Mouse (Mus musculus) MEL (cell line): Measurements from ENCODE around the gene Treh. TPM values are rescaled to one million over a fixed set of nuclear protein-coding genes. Genes with fewer than 3 reads are reported as not detected.

ENCODE experiments used
- DNase-seq: peaks from one replicate; pipeline ENCODE4 v3.0.0; 2011; ENCODE audit warnings: low read depth, low spot score
- H3K27ac ChIP-seq: 2 replicates; pipeline ENCODE4 v1.5.1; 2012; ENCODE audit warnings: low read depth, mild to moderate bottlenecking, control low read depth, low read length, moderate library complexity; ENCODE audit not compliant: control insufficient read depth
- H3K27me3 ChIP-seq, 2 experiments: fragments of 150-350 bp in 1 of 2; sonication (generic) in 1 of 2; 2 replicates each; pipeline ENCODE4 v1.6.1; 2012; ENCODE audit warnings: low read length in 2 of 2, mild to moderate bottlenecking in 2 of 2, improper control_type of control experiment in 1 of 2, moderate library complexity in 1 of 2; ENCODE audit not compliant: insufficient read depth in 2 of 2, control insufficient read depth in 1 of 2
- H3K36me3 ChIP-seq, 2 experiments: 2 replicates each; pipeline ENCODE4 v1.6.1; 2012 to 2014; ENCODE audit warnings: low read length in 2 of 2, improper control_type of control experiment in 1 of 2, inconsistent platforms in 1 of 2, mild to moderate bottlenecking in 1 of 2; ENCODE audit not compliant: insufficient read depth in 2 of 2, control insufficient read depth in 1 of 2
- H3K4me1 ChIP-seq, 2 experiments: fragments of 150-350 bp in 1 of 2; sonication (generic) in 1 of 2; 2 replicates each; pipeline ENCODE4 v1.6.1; 2012; ENCODE audit warnings: low read length in 2 of 2, improper control_type of control experiment in 1 of 2, mild to moderate bottlenecking in 1 of 2; ENCODE audit not compliant: insufficient read depth in 2 of 2, control insufficient read depth in 1 of 2
- H3K4me3 ChIP-seq, 2 experiments: fragments of 150-350 bp in 1 of 2; sonication (generic) in 1 of 2; 2 replicates each; pipeline ENCODE4 v1.5.1; 2012; ENCODE audit warnings: low read depth in 2 of 2, low read length in 2 of 2, mild to moderate bottlenecking in 2 of 2, moderate library complexity in 2 of 2, control low read depth in 1 of 2, improper control_type of control experiment in 1 of 2; ENCODE audit not compliant: control insufficient read depth in 1 of 2, insufficient read depth in 1 of 2
- H3K79me2 ChIP-seq: 2 replicates; pipeline ENCODE4 v1.6.1; 2012; ENCODE audit warnings: mild to moderate bottlenecking, low read length, moderate library complexity; ENCODE audit not compliant: control insufficient read depth, poor library complexity, insufficient read depth
- H3K9ac ChIP-seq: 2 replicates; pipeline ENCODE4 v1.6.1; 2012; ENCODE audit warnings: low read depth, mild to moderate bottlenecking, control low read depth, low read length, moderate library complexity; ENCODE audit not compliant: control insufficient read depth, poor library complexity, severe bottlenecking
- H3K9me3 ChIP-seq: fragments of 150-350 bp; sonication (generic); replicated peaks from 2 replicates; pipeline ENCODE4 v1.6.1; 2012; ENCODE audit warnings: mild to moderate bottlenecking, low read length, improper control_type of control experiment, moderate library complexity; ENCODE audit not compliant: insufficient read depth
- BHLHE40 ChIP-seq: IDR thresholded peaks from 2 replicates; pipeline ENCODE4 v1.6.1; 2012; ENCODE audit warnings: low read depth, mild to moderate bottlenecking, inconsistent platforms, low read length, improper control_type of control experiment, borderline replicate concordance
- CHD1 ChIP-seq: IDR thresholded peaks from 2 replicates; pipeline ENCODE4 v1.6.1; 2012; ENCODE audit warnings: low read depth, mild to moderate bottlenecking, inconsistent platforms, low read length, improper control_type of control experiment
- CHD2 ChIP-seq: IDR thresholded peaks from 2 replicates; pipeline ENCODE4 v1.6.1; 2011; ENCODE audit warnings: low read length, improper control_type of control experiment
- CTCF ChIP-seq, 3 experiments: IDR thresholded peaks in 2 of 3; conservative IDR thresholded peaks in 1 of 3; 2 replicates each; pipeline ENCODE4 v1.5.1; 2011 to 2012; ENCODE audit warnings: low read length in 3 of 3, low read depth in 2 of 3, mild to moderate bottlenecking in 2 of 3, improper control_type of control experiment in 1 of 3, inconsistent platforms in 1 of 3, mixed read lengths in 1 of 3, moderate library complexity in 1 of 3; ENCODE audit not compliant: control insufficient read depth in 1 of 3, insufficient read depth in 1 of 3, poor library complexity in 1 of 3, severe bottlenecking in 1 of 3
- E2F4 ChIP-seq: IDR thresholded peaks from 2 replicates; pipeline ENCODE4 v1.6.1; 2011; ENCODE audit warnings: low read depth, low read length, improper control_type of control experiment, borderline replicate concordance
- ELF1 ChIP-seq: IDR thresholded peaks from 2 replicates; pipeline ENCODE4 v1.6.1; 2014; ENCODE audit warnings: low read depth, mild to moderate bottlenecking, inconsistent platforms, low read length, improper control_type of control experiment, moderate library complexity
- EP300 ChIP-seq, 2 experiments: IDR thresholded peaks; 2 replicates each; pipeline ENCODE4 v1.6.1; 2011; ENCODE audit warnings: improper control_type of control experiment in 2 of 2, low read length in 2 of 2, low read depth in 1 of 2, mild to moderate bottlenecking in 1 of 2
- GATA1 ChIP-seq: IDR thresholded peaks from 2 replicates; pipeline ENCODE4 v1.6.1; 2011; ENCODE audit warnings: low read depth, low read length, improper control_type of control experiment
- HCFC1 ChIP-seq: IDR thresholded peaks from 2 replicates; pipeline ENCODE4 v1.6.1; 2012; ENCODE audit warnings: low read depth, mild to moderate bottlenecking, inconsistent platforms, low read length, improper control_type of control experiment, moderate library complexity
- JUND ChIP-seq: IDR thresholded peaks from 2 replicates; pipeline ENCODE4 v1.6.1; 2011; ENCODE audit warnings: low read depth, mild to moderate bottlenecking, improper control_type of control experiment, low read length
- KAT2A ChIP-seq: conservative IDR thresholded peaks from 2 replicates; pipeline ENCODE4 v1.6.1; 2012; ENCODE audit warnings: low read depth, low read length, improper control_type of control experiment, inconsistent platforms
- MAFK ChIP-seq: IDR thresholded peaks from 2 replicates; pipeline ENCODE4 v1.6.1; 2011; ENCODE audit warnings: low read depth, mild to moderate bottlenecking, low read length, improper control_type of control experiment, borderline replicate concordance
- MAX ChIP-seq: IDR thresholded peaks from 2 replicates; pipeline ENCODE4 v1.6.1; 2011; ENCODE audit warnings: low read length, improper control_type of control experiment
- MXI1 ChIP-seq: IDR thresholded peaks from 2 replicates; pipeline ENCODE4 v1.6.1; 2011; ENCODE audit warnings: mild to moderate bottlenecking, low read depth, low read length, improper control_type of control experiment
- NELFE ChIP-seq: IDR thresholded peaks from 2 replicates; pipeline ENCODE4 v1.6.1; 2011; ENCODE audit warnings: low read depth, low read length, improper control_type of control experiment
- POLR2A ChIP-seq, 2 experiments: IDR thresholded peaks; 2 replicates each; pipeline ENCODE4 v1.6.1; 2011 to 2012; ENCODE audit warnings: low read length in 2 of 2, mild to moderate bottlenecking in 2 of 2, control low read depth in 1 of 2, improper control_type of control experiment in 1 of 2, low read depth in 1 of 2, moderate library complexity in 1 of 2; ENCODE audit not compliant: control insufficient read depth in 1 of 2, insufficient read depth in 1 of 2, poor library complexity in 1 of 2
- POLR2AphosphoS2 ChIP-seq: IDR thresholded peaks from 2 replicates; pipeline ENCODE4 v1.6.1; 2011; ENCODE audit warnings: low read length, improper control_type of control experiment
- SIN3A ChIP-seq: IDR thresholded peaks from 2 replicates; pipeline ENCODE4 v1.6.1; 2012; ENCODE audit warnings: low read length, improper control_type of control experiment, inconsistent platforms
- SMC3 ChIP-seq: IDR thresholded peaks from 2 replicates; pipeline ENCODE4 v1.6.1; 2011; ENCODE audit warnings: low read depth, low read length, improper control_type of control experiment
- TAL1 ChIP-seq: IDR thresholded peaks from 2 replicates; pipeline ENCODE4 v1.6.1; 2012; ENCODE audit warnings: mild to moderate bottlenecking, inconsistent platforms, low read length, moderate library complexity, mixed read lengths
- TBP ChIP-seq: IDR thresholded peaks from 2 replicates; pipeline ENCODE4 v1.8.0; 2011; ENCODE audit warnings: low read depth, low read length, improper control_type of control experiment
- TCF12 ChIP-seq: IDR thresholded peaks from 2 replicates; pipeline ENCODE4 v1.6.1; 2014; ENCODE audit warnings: low read depth, mild to moderate bottlenecking, inconsistent platforms, low read length, improper control_type of control experiment, moderate library complexity
- ZC3H11A ChIP-seq: IDR thresholded peaks from 2 replicates; pipeline ENCODE4 v1.6.1; 2012; ENCODE audit warnings: low read depth, mild to moderate bottlenecking, inconsistent platforms, low read length, improper control_type of control experiment
- ZKSCAN1 ChIP-seq: IDR thresholded peaks from 2 replicates; pipeline ENCODE4 v1.6.1; 2012; ENCODE audit warnings: low read depth, mild to moderate bottlenecking, inconsistent platforms, low read length, improper control_type of control experiment, moderate library complexity
- ZMIZ1 ChIP-seq: IDR thresholded peaks from 2 replicates; pipeline ENCODE4 v1.6.1; 2012; ENCODE audit warnings: low read depth, mild to moderate bottlenecking, inconsistent platforms, low read length, improper control_type of control experiment, moderate library complexity
- ZNF384 ChIP-seq: IDR thresholded peaks from 2 replicates; pipeline ENCODE4 v1.6.1; 2012; ENCODE audit warnings: low read depth, mild to moderate bottlenecking, inconsistent platforms, low read length, improper control_type of control experiment
- polyA plus RNA-seq, 2 experiments: library from polyadenylated mRNA; stranded (reverse) in 1 of 2; unstranded in 1 of 2; fragments of >175 nt in 1 of 2; fragments of >200 nt in 1 of 2; gene quantifications; 2 replicates each; pipeline versions ENCODE4 v1.2.1 to v1.2.4; 2012; ENCODE audit warnings: low replicate concordance in 2 of 2, low read depth in 1 of 2; ENCODE audit not compliant: insufficient read length in 2 of 2, insufficient read depth in 1 of 2, missing spikeins in 1 of 2
- total RNA-seq: library from RNA; depleted of rRNA; stranded (reverse); fragments of 300-350 nt; gene quantifications from 2 replicates; pipeline ENCODE4 v1.2.3, GENCODE M21; 2012

Treh gene
- total and polyA plus RNA-seq, 3 experiments = not detected

- no peaks in the 10 kb centered on the region; a peak in 1 of 4 replicates for H3K36me3 ChIP-seq
- H3K9me3 ChIP-seq = no peaks in the 10 kb centered on the region
- TF ChIP-seq TBP = no peak
- TF ChIP-seq MAFK = no peak
- TF ChIP-seq NELFE = no peak
- TF ChIP-seq ZMIZ1 = no peak
- no peak for TF ChIP-seq ELF1
- no peak for TF ChIP-seq ZKSCAN1
- TF ChIP-seq ZNF384 = no peak
- TF ChIP-seq MXI1 = no peak
- no peak for TF ChIP-seq SIN3A
- TF ChIP-seq POLR2A (IDR thresholded peaks at IDR 0.05; ENCODE audit: control insufficient read depth in 1 of 2, insufficient read depth in 1 of 2, low read depth in 1 of 2, low read length in 2 of 2, poor library complexity in 1 of 2) = no peak
- no peaks in the 10 kb centered on the region for H3K27me3 ChIP-seq
- H3K4me1 ChIP-seq = no peaks in the 10 kb centered on the region
- H3K4me3 ChIP-seq = no peak overlapping the region
- H3K27ac ChIP-seq = no peak overlapping the region
- DNase-seq = no peak
- H3K9ac ChIP-seq = no peak overlapping the region
- no peaks in the 10 kb centered on the region for H3K79me2 ChIP-seq
These were observed 34.9 kb downstream of the Treh start for GRCm38 (mm10) chr9:44707749-44708428.

GRCm38 (mm10) chr9:44708429-44708765 is 35.4 kb downstream of the Treh start:
- H3K4me1 ChIP-seq = peaks cover 0 to under 1% of the 10 kb centered on the region in 2 experiments; a peak in 1 of 4 replicates
- no peak overlapping the region for H3K27ac ChIP-seq
- H3K9ac ChIP-seq = no peak overlapping the region
- H3K36me3 ChIP-seq = no peaks in the 10 kb centered on the region; a peak in 1 of 4 replicates
- no peak overlapping the region for H3K4me3 ChIP-seq
- H3K27me3 ChIP-seq = no peaks in the 10 kb centered on the region
- no peak for DNase-seq
- no peaks in the 10 kb centered on the region for H3K9me3 ChIP-seq
- no peak for TF ChIP-seq E2F4
- no peaks in the 10 kb centered on the region for H3K79me2 ChIP-seq

DNA sequence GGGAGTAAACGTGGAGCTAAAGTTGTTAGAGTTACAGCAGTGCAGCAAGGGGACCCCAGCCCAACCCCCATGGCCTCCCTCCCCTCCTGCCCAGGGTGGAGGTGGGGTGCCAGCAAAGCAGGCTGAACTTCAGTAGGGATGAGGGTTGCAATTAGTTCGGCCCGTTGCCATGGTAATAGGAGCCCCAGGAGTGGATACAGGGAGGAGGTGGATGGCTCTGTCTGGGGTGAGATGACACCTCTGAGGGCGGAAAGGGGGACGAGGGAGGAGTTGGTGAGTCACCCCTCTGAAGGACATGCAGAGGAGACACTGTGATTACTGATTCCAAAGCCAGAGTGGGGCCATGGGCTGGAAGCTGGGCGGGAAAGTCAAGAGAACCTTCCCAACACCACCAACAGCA is 35.9 kb downstream of the Treh start:
- Histone ChIP-seq H3K9me3 (no peaks in the 10 kb centered on the region), H3K27me3 (no peaks in the 10 kb centered on the region), H3K4me1 (peaks cover 0 to 4% of the 10 kb centered on the region in 2 experiments; a peak in 2 of 4 replicates), H3K4me3 (no peak overlapping the region), H3K27ac (no peak overlapping the region), H3K9ac (no peak overlapping the region), H3K79me2 (no peaks in the 10 kb centered on the region), H3K36me3 (no peaks in the 10 kb centered on the region; a peak in 1 of 4 replicates)
- TF ChIP-seq POLR2A (IDR thresholded peaks at IDR 0.05; ENCODE audit: control insufficient read depth in 1 of 2, insufficient read depth in 1 of 2, low read depth in 1 of 2, low read length in 2 of 2, poor library complexity in 1 of 2) (no peak), TAL1 (no peak), BHLHE40 (no peak), ZC3H11A (no peak), MXI1 (no peak), EP300 (IDR thresholded peaks at IDR 0.05; ENCODE audit: low read depth in 1 of 2, low read length in 2 of 2) (no peak), ZMIZ1 (no peak), CTCF (IDR thresholded peaks at IDR 0.05 in 2 of 3, conservative IDR thresholded peaks at IDR 0.05 in 1 of 3; ENCODE audit: control insufficient read depth in 1 of 3, insufficient read depth in 1 of 3, low read depth in 2 of 3, low read length in 3 of 3, poor library complexity in 1 of 3, severe bottlenecking in 1 of 3) (no peak), MAX (no peak), TCF12 (no peak), GATA1 (no peak), SMC3 (no peak), HCFC1 (no peak), ELF1 (no peak), CHD2 (no peak), KAT2A (no peak), JUND (no peak), ZNF384 (no peak), POLR2AphosphoS2 (no peak), CHD1 (no peak)
- DNase-seq = no peak
